Mouse (Mus musculus) neural tube, embryonic 14.5 days (tissue): Measurements from ENCODE around the gene Anxa8. TPM values are rescaled to one million over a fixed set of nuclear protein-coding genes. Genes with fewer than 3 reads are reported as not detected.

ENCODE experiments used
- ATAC-seq: fragments of 200-750 bp; cut with Nextera tagmentation; 2 replicates; pipeline ENCODE4 v1.8.0; 2017; ENCODE audit warnings: low read depth, mild to moderate bottlenecking, moderate TSS enrichment, moderate library complexity
- H3K27ac ChIP-seq: fragments of 300-500 bp; sonication (generic); 2 replicates; pipeline ENCODE4 v1.5.1; 2014; ENCODE audit warnings: low read depth, mild to moderate bottlenecking, control low read depth, low read length, moderate library complexity, mixed read lengths
- H3K27me3 ChIP-seq: fragments of 300-500 bp; sonication (generic); 2 replicates; pipeline ENCODE4 v1.6.1; 2014; ENCODE audit warnings: low read length; ENCODE audit not compliant: control insufficient read depth, insufficient read depth
- H3K36me3 ChIP-seq: fragments of 300-500 bp; sonication (generic); 2 replicates; pipeline ENCODE4 v1.6.1; 2014; ENCODE audit warnings: low read length, mixed read lengths; ENCODE audit not compliant: control insufficient read depth, insufficient read depth
- H3K4me1 ChIP-seq: fragments of 300-500 bp; sonication (generic); 2 replicates; pipeline ENCODE4 v1.6.1; 2014; ENCODE audit warnings: low read length; ENCODE audit not compliant: control insufficient read depth, insufficient read depth
- H3K4me2 ChIP-seq: fragments of 300-500 bp; sonication (generic); 2 replicates; pipeline ENCODE4 v1.6.1; 2014; ENCODE audit warnings: mild to moderate bottlenecking, low read depth, low read length, control low read depth
- H3K4me3 ChIP-seq: fragments of 300-500 bp; sonication (generic); 2 replicates; pipeline ENCODE4 v1.5.1; 2014; ENCODE audit warnings: low read depth, low read length, control low read depth, mixed read lengths
- H3K9ac ChIP-seq: fragments of 300-500 bp; sonication (generic); replicated peaks from 2 replicates; pipeline ENCODE4 v1.6.1; 2014; ENCODE audit warnings: low read depth, mild to moderate bottlenecking, control low read depth, low read length, mixed read lengths
- H3K9me3 ChIP-seq: fragments of 300-500 bp; sonication (generic); 2 replicates; pipeline ENCODE4 v1.6.1; 2016; ENCODE audit warnings: low read length; ENCODE audit not compliant: control insufficient read depth
- WGBS: fragments of 180-500 bp; shearing (Covaris S2); extraction: QIAGEN DNeasy Blood & Tissue Kit; methylation state at CpG from one replicate; pipeline ENCODE4 v1.1.7; 2014; 5-methylcytosine and 5-hydroxymethylcytosine counted together
- polyA plus RNA-seq: library from polyadenylated mRNA; unstranded; fragments of >200 nt; fragmentation: Nextera tagmentation; extraction: Ambion mirVana; gene quantifications from 2 replicates; pipeline ENCODE4 v1.2.1, GENCODE M21; 2014

Anxa8 gene
- polyA plus RNA-seq, 1 experiment from 2014 or later, result not detected

- no peaks in the 10 kb centered on the region for H3K4me1 ChIP-seq
- H3K9me3 ChIP-seq, result no peaks in the 10 kb centered on the region
- H3K4me3 ChIP-seq, result no peak overlapping the region
- H3K27me3 ChIP-seq, result no peaks in the 10 kb centered on the region
- no peak overlapping the region for H3K27ac ChIP-seq
- 24% methylated on average over 8 of the region's 8 CpGs for WGBS
- no peak overlapping the region for H3K4me2 ChIP-seq
- ATAC-seq, result 0 out of 2 replicates have a peak, but pooled peaks have one; percentile 51
- no peak overlapping the region for H3K9ac ChIP-seq
- H3K36me3 ChIP-seq, result no peaks in the 10 kb centered on the region
Measured at GRCm38 (mm10) chr14:34104892-34105291, 19.1 kb downstream of the Anxa8 start.

- H3K9ac ChIP-seq, result no peak overlapping the region
- no peaks in the 10 kb centered on the region for H3K27me3 ChIP-seq
- no peaks in the 10 kb centered on the region for H3K36me3 ChIP-seq
- no peaks in the 10 kb centered on the region for H3K9me3 ChIP-seq
- no peaks in the 10 kb centered on the region for H3K4me1 ChIP-seq
- ATAC-seq, result no peak
- no peak overlapping the region for H3K4me3 ChIP-seq
- 63% methylated on average over 11 of the region's 12 CpGs for WGBS
- no peak overlapping the region for H3K27ac ChIP-seq
- no peak overlapping the region for H3K4me2 ChIP-seq
Measured at GRCm38 (mm10) chr14:34106389-34107062, 20.7 kb downstream of the Anxa8 start.

GRCm38 (mm10) chr14:34107594-34107993 is 21.8 kb downstream of the Anxa8 start:
- Histone ChIP-seq H3K4me2 (no peak overlapping the region), H3K4me3 (no peak overlapping the region), H3K27me3 (no peaks in the 10 kb centered on the region), H3K36me3 (no peaks in the 10 kb centered on the region), H3K9ac (no peak overlapping the region), H3K9me3 (no peaks in the 10 kb centered on the region), H3K27ac (no peak overlapping the region), H3K4me1 (no peaks in the 10 kb centered on the region)
- no peak for ATAC-seq
- WGBS, result 81% methylated on average over 4 of the region's 4 CpGs

- H3K4me3 ChIP-seq, result no peak overlapping the region
- H3K4me1 ChIP-seq, result no peaks in the 10 kb centered on the region
- no peak overlapping the region for H3K4me2 ChIP-seq
- no peak overlapping the region for H3K9ac ChIP-seq
- WGBS, result 92% methylated on average over 4 of the region's 4 CpGs
- no peaks in the 10 kb centered on the region for H3K36me3 ChIP-seq
- ATAC-seq, result no peak
- no peak overlapping the region for H3K27ac ChIP-seq
- H3K27me3 ChIP-seq, result no peaks in the 10 kb centered on the region
- H3K9me3 ChIP-seq, result no peaks in the 10 kb centered on the region
Measured at GRCm38 (mm10) chr14:34114311-34114710, 28.5 kb downstream of the Anxa8 start.

GRCm38 (mm10) chr14:34119046-34119723 is 33.4 kb downstream of the Anxa8 start:
- Histone ChIP-seq H3K4me3 (no peak overlapping the region), H3K9ac (no peak overlapping the region), H3K36me3 (no peaks in the 10 kb centered on the region), H3K27me3 (no peaks in the 10 kb centered on the region), H3K4me2 (no peak overlapping the region), H3K27ac (no peak overlapping the region), H3K9me3 (no peaks in the 10 kb centered on the region), H3K4me1 (no peaks in the 10 kb centered on the region)
- WGBS, result 85% methylated on average over 7 of the region's 7 CpGs
- no peak for ATAC-seq

DNA sequence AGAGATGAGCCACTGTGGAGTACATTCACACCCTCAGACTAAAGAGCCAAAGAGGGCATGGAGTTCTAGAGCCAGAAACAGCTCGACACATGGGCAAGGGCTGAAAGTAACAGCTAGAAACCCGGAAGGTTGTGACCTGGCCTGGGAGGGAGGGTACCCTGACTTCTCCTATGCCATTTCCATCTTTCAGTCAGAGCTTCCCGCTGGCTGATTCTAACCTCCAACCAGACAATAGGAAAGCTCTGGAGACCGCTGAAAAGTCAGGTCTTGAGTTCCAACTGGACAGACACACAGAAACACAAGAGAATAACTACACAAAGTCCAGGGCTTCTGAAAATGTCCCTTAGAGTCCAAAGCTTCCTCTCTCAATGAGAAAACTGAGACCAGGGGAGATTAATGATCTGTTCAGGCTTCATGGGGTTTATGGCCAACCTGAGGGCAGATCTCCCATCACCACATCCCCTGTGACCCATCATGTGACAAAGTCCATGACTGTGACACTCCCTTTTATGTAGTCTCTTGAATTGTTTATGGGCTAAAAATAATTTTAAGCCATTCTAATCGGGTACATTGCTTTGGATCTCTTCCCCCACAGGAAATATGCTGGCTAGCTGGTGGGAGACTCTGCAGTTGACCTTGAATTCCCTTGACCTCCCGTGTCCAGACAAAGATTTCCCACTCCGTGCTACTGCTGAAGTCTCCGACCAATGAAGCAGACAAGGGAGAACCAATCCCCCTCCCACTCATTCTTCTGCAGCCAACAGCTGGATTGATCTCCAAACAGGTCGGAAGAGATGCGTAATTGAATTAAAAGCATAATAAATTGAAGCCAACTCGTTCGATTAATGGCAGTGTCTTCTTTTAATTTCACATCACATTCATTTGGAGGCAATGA is 34.5 kb downstream of the Anxa8 start:
- Histone ChIP-seq H3K9me3 (no peaks in the 10 kb centered on the region), H3K4me3 (no peak overlapping the region), H3K4me1 (no peaks in the 10 kb centered on the region), H3K4me2 (no peak overlapping the region), H3K27me3 (no peaks in the 10 kb centered on the region), H3K9ac (no peak overlapping the region), H3K36me3 (no peaks in the 10 kb centered on the region), H3K27ac (no peak overlapping the region)
- 65% methylated on average over 12 of the region's 12 CpGs for WGBS
- peak; percentile 54; the same call in 1 of the 2 replicates for ATAC-seq

- no peak overlapping the region for H3K27ac ChIP-seq
- no peak overlapping the region for H3K9ac ChIP-seq
- H3K4me2 ChIP-seq, result no peak overlapping the region
- ATAC-seq, result peak; percentile 49; the same call in 1 of the 2 replicates
- WGBS, result 81% methylated on average over 3 of the region's 3 CpGs
- H3K4me1 ChIP-seq, result no peaks in the 10 kb centered on the region
- H3K36me3 ChIP-seq, result no peaks in the 10 kb centered on the region
- H3K27me3 ChIP-seq, result no peaks in the 10 kb centered on the region
- no peaks in the 10 kb centered on the region for H3K9me3 ChIP-seq
- H3K4me3 ChIP-seq, result no peak overlapping the region
Measured at GRCm38 (mm10) chr14:34120923-34121351, 35.2 kb downstream of the Anxa8 start.

DNA sequence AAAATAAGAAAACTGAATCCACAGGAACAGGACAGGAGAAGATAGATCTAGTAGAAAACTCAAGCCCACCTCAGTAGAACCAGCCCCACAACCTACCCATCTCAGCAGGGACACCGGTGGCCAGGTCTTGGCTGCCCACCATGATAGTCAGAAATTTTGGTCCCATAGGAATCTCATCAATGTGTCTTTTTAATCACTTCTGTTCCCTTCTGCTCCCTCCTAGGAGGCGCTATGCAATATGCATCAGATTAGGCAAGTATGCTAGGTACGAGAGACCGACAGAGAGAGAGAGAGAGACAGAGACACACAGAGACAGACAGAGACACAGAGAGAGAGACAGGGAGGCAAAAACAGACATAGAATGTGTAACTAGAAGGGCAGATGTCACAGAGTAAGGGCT is 35.9 kb downstream of the Anxa8 start:
- H3K27ac ChIP-seq, result no peak overlapping the region
- no peak overlapping the region for H3K4me3 ChIP-seq
- H3K9me3 ChIP-seq, result no peaks in the 10 kb centered on the region
- H3K36me3 ChIP-seq, result no peaks in the 10 kb centered on the region
- no peaks in the 10 kb centered on the region for H3K27me3 ChIP-seq
- H3K4me2 ChIP-seq, result no peak overlapping the region
- H3K9ac ChIP-seq, result no peak overlapping the region
- no peaks in the 10 kb centered on the region for H3K4me1 ChIP-seq
- WGBS, result 96% methylated on average over 4 of the region's 4 CpGs
- ATAC-seq, result no peak
